Mouse (Mus musculus) fat pad, adult 2 months (tissue): ENCODE results near the gene Olig3.

Source experiments
- DNase-seq: peaks from one replicate; pipeline ENCODE4 v3.0.0-alpha.2; 2011; ENCODE audit warnings: low read depth, low spot score; ENCODE audit errors: extremely low read depth

The Olig3 gene

GRCm38 (mm10) chr10:19356071-19356583 lies at the start of gene Olig3:
Olig3 (plus strand) TSS chr10:19356533.
- no peak for DNase-seq

GRCm38 (mm10) chr10:19309681-19310395 lies 46.5 kb upstream of the Olig3 start:
- DNase-seq = no peak

- no peak for DNase-seq
Observed at GRCm38 (mm10) chr10:19310471-19310870, 45.9 kb upstream of the Olig3 start.

- no peak for DNase-seq
Observed at GRCm38 (mm10) chr10:19317962-19318812, 38.1 kb upstream of the Olig3 start.

DNA sequence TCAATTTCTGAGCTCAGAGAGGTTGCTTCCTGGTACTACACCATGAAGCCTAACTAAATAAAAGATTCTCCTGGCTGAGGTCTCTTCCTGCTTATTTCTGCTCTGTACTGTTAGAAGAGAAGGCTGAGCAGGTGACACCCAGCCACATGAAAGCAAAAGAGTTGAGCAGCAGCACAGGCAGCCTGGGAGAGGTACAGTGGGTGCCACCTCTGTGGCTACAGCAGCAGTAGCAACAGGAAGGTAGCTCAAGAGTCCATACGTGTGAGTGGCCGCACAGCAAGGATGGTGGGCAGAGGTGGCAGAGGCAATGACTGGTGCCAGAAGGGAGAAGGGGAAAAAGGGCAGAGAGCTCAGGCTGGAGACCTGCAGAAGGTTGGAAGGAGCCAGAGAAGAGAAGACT lies 34.6 kb upstream of the Olig3 start:
- DNase-seq = no peak

- DNase-seq = no peak
Observed at GRCm38 (mm10) chr10:19329191-19329777, 27.0 kb upstream of the Olig3 start.

GRCm38 (mm10) chr10:19333425-19333824 lies 22.9 kb upstream of the Olig3 start:
- DNase-seq = no peak

DNA sequence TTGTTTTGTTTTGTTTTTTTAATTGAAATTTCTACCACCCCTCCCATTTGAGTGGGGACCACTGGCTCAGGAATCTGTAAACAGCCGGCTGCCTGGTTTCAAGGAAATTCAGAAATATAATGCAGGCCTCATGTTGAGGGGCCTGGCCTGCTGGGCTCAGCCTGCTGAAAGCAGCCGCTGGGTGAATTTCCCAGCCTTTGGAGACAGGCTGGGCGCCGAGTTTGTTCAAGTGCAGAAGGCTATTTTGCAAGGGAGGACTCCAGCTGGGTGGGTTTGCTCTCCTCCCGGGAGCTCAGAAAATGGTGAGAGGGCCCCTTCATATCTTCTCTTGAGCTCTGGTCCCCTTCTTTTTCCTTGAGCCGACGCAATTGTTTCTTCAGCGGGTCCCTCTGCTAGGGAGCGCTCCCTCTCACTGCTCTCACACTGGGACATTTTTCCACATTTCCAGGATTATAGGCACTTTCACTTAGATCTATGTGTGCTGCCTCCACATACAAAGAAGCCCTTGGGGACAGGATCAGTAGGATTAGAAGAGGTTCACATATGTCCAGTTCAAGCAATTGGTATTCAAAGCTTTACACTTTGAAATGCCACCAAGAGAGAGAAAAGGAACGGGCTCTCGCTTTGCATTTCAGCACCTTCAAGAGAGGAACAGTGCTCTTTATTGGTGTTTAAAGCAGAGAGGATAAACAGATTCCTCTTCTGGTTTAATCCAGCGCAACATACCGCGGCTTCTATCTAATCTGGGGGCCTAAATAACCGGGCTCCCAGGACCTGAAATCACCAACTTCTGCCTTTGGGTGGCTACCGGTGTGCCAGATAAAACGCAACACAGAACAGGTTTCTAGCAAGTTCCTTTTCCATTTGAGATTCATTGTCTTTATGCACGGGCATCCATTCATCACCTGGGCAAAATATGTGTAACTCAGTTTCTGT lies 17.4 kb upstream of the Olig3 start:
- DNase-seq = no peak

- no peak for DNase-seq
Observed at GRCm38 (mm10) chr10:19344039-19344438, 12.3 kb upstream of the Olig3 start.

- DNase-seq = no peak
Observed at GRCm38 (mm10) chr10:19349326-19349725, 7.0 kb upstream of the Olig3 start.

- no peak for DNase-seq
Observed at GRCm38 (mm10) chr10:19352006-19352877, 4.1 kb upstream of the Olig3 start.

GRCm38 (mm10) chr10:19352878-19353301 lies 3.4 kb upstream of the Olig3 start:
- no peak for DNase-seq

DNA sequence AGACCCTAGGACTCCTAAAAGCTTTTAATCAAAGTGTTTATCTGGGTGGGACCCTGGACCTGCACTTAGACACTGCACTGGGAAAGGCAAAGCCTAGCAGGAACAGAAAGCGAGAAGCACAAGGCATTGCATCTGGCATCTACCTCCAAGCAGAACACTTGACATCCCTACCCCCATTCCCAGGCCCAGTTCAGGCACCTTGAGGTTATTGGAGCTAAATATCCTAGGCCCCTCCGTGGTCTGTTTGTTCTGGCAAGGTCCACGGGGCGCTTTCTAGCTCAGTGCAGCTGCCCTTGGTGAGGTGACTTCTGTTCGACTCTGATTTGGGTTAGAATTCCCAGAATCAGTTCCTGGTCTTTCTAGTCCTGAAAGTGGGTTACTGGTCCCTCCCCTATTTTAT lies 2.7 kb upstream of the Olig3 start:
- no peak for DNase-seq

GRCm38 (mm10) chr10:19354146-19354545 lies 2.2 kb upstream of the Olig3 start:
- no peak for DNase-seq

DNA sequence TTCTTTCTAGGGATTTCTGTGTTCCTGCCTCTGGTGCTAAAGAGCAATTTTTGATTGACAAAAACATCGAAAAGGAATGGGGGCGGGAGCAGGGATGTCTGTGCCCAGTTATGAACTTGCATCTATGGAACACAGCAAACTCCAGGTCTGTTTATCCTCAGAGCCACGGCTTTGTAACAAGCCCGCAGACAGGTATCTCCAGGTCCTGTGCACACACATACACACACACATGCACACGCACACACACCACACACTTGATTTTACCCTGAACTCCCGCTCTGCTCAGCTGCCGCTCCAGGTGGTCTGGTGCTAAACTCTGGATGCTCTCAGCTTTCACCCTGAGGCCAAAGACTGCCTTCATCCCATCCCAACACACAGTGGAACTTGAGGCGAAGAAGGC lies 1.3 kb upstream of the Olig3 start:
- no peak for DNase-seq

- no peak for DNase-seq
Observed at GRCm38 (mm10) chr10:19356720-19357641, 648 bp downstream of the Olig3 start.

DNA sequence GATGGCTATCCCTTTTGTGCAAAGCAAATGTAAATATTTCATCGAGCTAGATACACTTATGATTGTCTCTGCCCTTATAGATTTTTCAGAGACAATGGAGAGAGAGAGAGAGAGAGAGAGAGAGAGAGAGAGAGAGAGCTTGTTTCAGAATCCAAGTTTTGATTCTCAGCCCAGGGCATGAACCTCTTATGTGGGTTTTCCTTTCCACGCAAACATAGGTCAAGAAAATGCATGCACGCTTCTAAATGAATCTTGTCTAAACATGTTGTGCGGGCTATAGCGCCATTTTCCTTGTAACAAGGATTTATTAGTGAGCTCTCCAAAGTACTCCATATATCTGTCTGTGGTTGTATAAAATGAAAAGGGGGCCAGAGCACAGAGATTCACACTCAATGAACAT lies 1.5 kb downstream of the Olig3 start:
- no peak for DNase-seq

DNA sequence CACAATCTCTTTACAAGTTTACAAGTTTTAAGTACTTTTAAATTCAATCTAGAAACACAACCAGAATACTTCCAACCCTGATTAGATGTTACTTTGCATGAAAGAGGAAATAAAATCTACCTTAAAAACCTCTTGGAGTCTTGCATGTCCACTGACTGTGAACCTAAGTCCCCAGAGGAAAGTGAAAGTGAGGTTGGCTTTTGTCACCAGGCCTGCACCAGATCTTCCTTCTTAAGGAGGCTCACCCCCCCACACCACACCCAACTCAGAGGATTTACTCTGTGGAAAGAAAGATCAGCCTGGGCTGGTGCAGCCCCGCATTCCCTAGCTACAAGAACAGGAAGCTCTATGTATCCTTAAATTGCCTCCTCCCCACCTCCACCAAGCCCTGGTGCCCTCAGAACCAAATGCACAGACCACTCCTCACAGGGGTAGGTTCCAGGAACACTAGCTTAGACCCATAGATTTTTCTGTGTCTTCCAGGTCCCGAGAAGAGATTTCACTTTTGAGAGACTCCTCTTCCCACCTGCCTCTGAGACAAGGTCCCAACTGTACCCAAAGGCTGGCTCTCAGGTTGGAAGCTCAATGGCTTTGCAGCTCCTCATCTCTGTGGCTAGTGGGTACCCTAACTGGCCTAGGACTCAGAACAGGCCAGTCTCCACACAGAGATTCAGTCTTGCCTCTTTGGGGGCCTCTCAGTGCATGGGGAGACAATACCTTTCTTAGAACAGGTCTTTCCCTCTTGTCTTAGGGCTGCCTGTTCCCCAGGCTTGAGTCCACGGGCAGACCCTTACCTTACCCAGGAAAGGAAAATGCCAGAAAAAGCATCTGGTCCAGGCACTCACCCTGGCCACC lies 4.3 kb downstream of the Olig3 start:
- DNase-seq = no peak
